Mouse (Mus musculus) liver, embryonic 15.5 days (tissue): ENCODE results near the gene Sorcs2. TPM values are rescaled to one million over a fixed set of nuclear protein-coding genes. Genes with fewer than 3 reads are reported as not detected.

ENCODE experiments used
- ATAC-seq: fragments of 200-750 bp; cut with Nextera tagmentation; 2 replicates; pipeline ENCODE4 v1.8.0; 2017; ENCODE audit warnings: moderate number of reproducible peaks, mild to moderate bottlenecking, moderate library complexity; ENCODE audit not compliant: insufficient read depth
- H3K27ac ChIP-seq: fragments of 300-500 bp; sonication (generic); replicated peaks from 2 replicates; pipeline ENCODE4 v1.5.1; 2015; ENCODE audit warnings: mild to moderate bottlenecking, inconsistent platforms
- H3K27me3 ChIP-seq: fragments of 300-500 bp; sonication (generic); 2 replicates; pipeline ENCODE4 v1.6.1; 2015; ENCODE audit warnings: mild to moderate bottlenecking, inconsistent platforms
- H3K36me3 ChIP-seq: fragments of 300-500 bp; sonication (generic); replicated peaks from 2 replicates; pipeline ENCODE4 v1.6.1; 2015; ENCODE audit warnings: moderate library complexity, mild to moderate bottlenecking, inconsistent platforms
- H3K4me1 ChIP-seq: fragments of 300-500 bp; sonication (generic); replicated peaks from 2 replicates; pipeline ENCODE4 v1.6.1; 2015; ENCODE audit warnings: inconsistent platforms
- H3K4me2 ChIP-seq: fragments of 300-500 bp; sonication (generic); 2 replicates; pipeline ENCODE4 v1.6.1; 2015; ENCODE audit warnings: moderate library complexity, mild to moderate bottlenecking, inconsistent platforms
- H3K4me3 ChIP-seq: fragments of 300-500 bp; sonication (generic); replicated peaks from 2 replicates; pipeline ENCODE4 v1.5.1; 2015; ENCODE audit warnings: mild to moderate bottlenecking, inconsistent platforms
- H3K9ac ChIP-seq: fragments of 300-500 bp; sonication (generic); 2 replicates; pipeline ENCODE4 v1.6.1; 2015; ENCODE audit warnings: moderate library complexity, mild to moderate bottlenecking, inconsistent platforms
- H3K9me3 ChIP-seq: fragments of 300-500 bp; sonication (generic); replicated peaks from 2 replicates; pipeline ENCODE4 v1.6.1; 2016; ENCODE audit warnings: inconsistent platforms
- WGBS: fragments of 180-500 bp; shearing (Covaris S2); methylation state at CpG from one replicate; pipeline ENCODE4 v1.1.7; 2015; ENCODE audit warnings: mixed read lengths; ENCODE audit not compliant: insufficient replicate concordance; 5-methylcytosine and 5-hydroxymethylcytosine counted together
- polyA plus RNA-seq: library from polyadenylated mRNA; unstranded; fragments of >200 nt; fragmentation: Nextera tagmentation; extraction: Ambion mirVana; gene quantifications from 2 replicates; pipeline ENCODE4 v1.2.1, GENCODE M21; 2015

Gene Sorcs2
- polyA plus RNA-seq, 1 experiment from 2014 or later: 0.55 TPM

DNA sequence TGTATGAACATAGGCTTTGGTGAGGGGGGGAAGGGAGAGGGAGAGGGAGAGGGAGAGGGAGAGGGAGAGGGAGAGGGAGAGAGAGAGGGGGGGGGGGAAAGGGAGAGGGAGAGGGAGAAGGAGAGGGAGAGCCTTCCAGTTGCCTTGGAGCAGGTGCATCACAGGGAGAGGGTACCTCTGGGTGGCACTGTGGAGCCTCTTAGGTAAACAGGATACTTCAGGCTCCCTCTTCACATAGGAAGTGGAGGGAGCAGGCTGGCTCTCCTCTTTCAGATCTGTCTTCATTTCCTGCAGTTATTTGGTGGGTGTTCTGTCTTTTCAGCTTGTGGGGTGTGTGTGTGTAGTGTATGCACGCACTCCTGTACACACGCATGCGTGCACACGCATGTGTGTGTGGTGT is 256.8 kb downstream of the Sorcs2 start:
- no peak overlapping the region for H3K9ac ChIP-seq

DNA sequence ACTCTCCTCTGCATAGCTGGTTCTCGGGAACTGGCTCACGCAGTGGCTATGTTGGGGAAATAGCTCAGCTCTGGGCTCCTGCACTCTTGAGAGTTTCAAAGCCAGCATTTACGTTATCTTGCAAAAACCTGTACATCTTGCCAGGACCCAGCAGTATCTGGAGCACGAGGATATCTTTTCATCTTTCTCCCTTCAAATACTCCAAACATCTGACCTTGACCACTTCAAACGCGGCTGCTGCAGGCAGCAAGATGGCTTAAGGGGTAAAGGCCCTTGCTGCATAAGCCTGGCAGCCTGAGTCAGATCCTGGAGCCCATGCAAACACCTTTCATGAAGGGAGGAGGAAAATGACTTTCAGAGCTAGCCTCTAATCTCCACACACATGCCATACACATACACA is 258.2 kb downstream of the Sorcs2 start:
- WGBS: 59% methylated on average over 6 of the region's 6 CpGs

More for the DNA sequence above, 256.8 kb downstream of the Sorcs2 start:
- H3K36me3 ChIP-seq: no peaks in the 10 kb centered on the region
- no peaks in the 10 kb centered on the region for H3K27me3 ChIP-seq
- no peak for ATAC-seq
- H3K9me3 ChIP-seq: no peaks in the 10 kb centered on the region
- no peak overlapping the region for H3K4me3 ChIP-seq
- no peaks in the 10 kb centered on the region for H3K4me1 ChIP-seq
- no peak overlapping the region for H3K27ac ChIP-seq
- WGBS: 65% methylated on average over 4 of the region's 4 CpGs
- H3K4me2 ChIP-seq: no peak overlapping the region

DNA sequence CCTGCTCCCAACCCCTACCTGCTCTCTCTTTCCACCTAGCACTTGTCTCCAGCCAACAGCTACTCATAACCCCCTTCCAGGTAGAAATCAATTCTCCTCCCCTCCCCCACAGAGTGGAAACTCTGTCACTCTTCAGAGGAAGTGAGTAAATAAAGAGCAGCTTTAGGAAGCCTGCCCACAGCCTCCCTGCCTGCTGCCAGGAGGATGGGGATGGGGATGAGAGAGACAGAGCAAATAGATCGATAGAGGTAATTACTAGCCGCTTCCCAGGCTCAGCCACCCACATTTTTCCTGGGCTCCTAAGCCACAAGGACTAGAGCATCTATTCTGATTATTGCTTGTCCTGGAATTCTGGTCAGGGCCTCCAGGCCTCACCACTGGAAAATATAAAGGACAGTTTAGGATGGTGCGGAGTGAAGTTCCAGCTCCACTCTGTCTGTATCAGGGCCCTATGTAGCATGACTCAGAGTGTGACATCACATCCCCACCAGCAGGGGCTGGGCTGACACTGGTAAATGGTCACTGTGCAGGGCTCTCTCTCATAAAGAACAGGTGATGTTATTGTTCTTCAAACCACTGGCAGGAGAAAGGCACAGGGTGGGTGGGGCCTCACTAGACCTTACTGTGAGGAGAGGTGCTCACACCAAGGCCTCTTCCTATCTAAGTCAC is 261.9 kb downstream of the Sorcs2 start:
- Histone ChIP-seq H3K27me3 (no peaks in the 10 kb centered on the region), H3K36me3 (no peaks in the 10 kb centered on the region), H3K9ac (no peak overlapping the region), H3K27ac (no peak overlapping the region), H3K9me3 (no peaks in the 10 kb centered on the region), H3K4me1 (no peaks in the 10 kb centered on the region), H3K4me3 (no peak overlapping the region), H3K4me2 (no peak overlapping the region)
- WGBS: 58% methylated on average over 3 of the region's 3 CpGs
- ATAC-seq: no peak

More for the DNA sequence above, 258.2 kb downstream of the Sorcs2 start:
- Histone ChIP-seq H3K9ac (no peak overlapping the region), H3K4me1 (no peaks in the 10 kb centered on the region), H3K36me3 (no peaks in the 10 kb centered on the region), H3K27me3 (no peaks in the 10 kb centered on the region), H3K9me3 (no peaks in the 10 kb centered on the region), H3K4me2 (no peak overlapping the region), H3K4me3 (no peak overlapping the region), H3K27ac (no peak overlapping the region)
- ATAC-seq: no peak

DNA sequence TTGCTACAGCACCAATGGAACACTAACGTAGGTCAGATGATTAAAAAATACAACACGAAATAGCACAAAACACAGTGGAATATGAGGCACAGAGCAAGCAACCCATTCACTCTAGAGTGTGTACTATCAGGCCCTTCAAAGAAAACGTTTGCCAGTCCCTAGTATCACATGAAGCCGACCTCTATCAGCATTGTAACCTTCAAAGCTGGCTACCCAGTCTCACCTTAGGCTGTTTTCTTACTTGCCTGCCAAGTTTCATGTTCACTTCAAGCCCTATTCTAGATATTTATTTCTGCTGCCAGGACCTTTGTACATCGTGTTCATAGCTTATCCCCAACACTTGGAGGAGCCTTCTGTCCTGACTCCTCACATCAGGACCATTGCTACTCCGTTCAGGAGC is 263.6 kb downstream of the Sorcs2 start:
- Histone ChIP-seq H3K27ac (no peak overlapping the region), H3K4me2 (no peak overlapping the region), H3K4me3 (no peak overlapping the region), H3K9ac (no peak overlapping the region), H3K27me3 (no peaks in the 10 kb centered on the region), H3K36me3 (no peaks in the 10 kb centered on the region), H3K9me3 (no peaks in the 10 kb centered on the region), H3K4me1 (no peaks in the 10 kb centered on the region)
- WGBS: 44% methylated on average over 6 of the region's 6 CpGs
- ATAC-seq: no peak

DNA sequence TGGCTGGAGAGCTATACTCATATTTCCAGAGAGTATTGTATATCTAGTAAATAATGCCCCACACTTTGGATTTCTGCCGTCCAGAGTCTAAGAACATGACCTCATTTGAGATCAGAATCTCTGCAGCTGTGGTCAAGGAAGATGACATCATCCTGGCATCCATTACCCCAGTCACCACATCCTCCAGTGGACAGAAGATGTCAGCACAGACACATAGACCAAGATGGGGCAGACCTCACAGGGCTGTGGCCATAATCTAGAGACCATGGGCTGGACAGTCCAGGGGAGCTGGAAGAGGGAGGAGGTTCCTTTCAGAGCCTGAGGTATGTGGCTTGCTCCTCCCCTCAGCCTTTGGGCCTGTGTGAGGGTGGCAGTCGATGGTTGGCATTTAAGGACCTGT is 264.0 kb downstream of the Sorcs2 start:
- Histone ChIP-seq H3K9ac (no peak overlapping the region), H3K36me3 (no peaks in the 10 kb centered on the region), H3K27me3 (no peaks in the 10 kb centered on the region), H3K4me3 (no peak overlapping the region), H3K9me3 (no peaks in the 10 kb centered on the region), H3K4me2 (no peak overlapping the region), H3K27ac (no peak overlapping the region), H3K4me1 (no peaks in the 10 kb centered on the region)
- ATAC-seq: no peak
- WGBS: 25% methylated on average over 2 of the region's 2 CpGs

DNA sequence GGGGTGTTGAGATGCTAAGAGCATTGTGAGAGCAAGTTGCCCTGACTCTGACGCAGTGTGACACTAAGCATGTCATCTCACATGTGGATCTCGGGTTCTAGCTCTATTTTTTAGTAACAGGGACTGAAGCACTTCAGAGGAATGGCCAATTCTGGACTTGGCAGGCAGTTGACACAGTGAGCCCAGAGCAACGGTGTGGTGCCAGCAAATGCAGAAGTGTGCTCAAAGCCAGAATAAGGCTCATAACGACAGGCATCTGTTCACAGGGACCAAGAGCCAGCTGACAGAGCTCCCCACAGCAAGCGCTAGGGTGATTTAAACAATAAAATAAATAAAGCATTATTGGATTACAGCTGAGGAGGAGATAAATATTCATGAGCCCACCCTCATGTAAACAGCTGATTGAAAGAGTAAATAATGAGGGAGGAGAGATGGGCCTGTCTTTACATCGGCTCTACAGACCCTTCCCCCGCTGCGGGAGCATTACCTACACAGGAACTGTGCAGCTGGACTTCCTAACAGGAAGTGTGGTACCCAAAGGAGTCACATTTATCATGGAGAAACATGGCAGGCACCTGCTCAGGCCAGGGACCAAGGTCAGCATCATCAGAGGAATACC is 267.4 kb downstream of the Sorcs2 start:
- H3K9me3 ChIP-seq: no peaks in the 10 kb centered on the region
- no peak overlapping the region for H3K4me2 ChIP-seq
- H3K4me1 ChIP-seq: no peaks in the 10 kb centered on the region
- no peak overlapping the region for H3K9ac ChIP-seq
- H3K27ac ChIP-seq: no peak overlapping the region
- H3K36me3 ChIP-seq: no peaks in the 10 kb centered on the region
- no peaks in the 10 kb centered on the region for H3K27me3 ChIP-seq
- 25% methylated on average over 8 of the region's 8 CpGs for WGBS
- ATAC-seq: no peak
- no peak overlapping the region for H3K4me3 ChIP-seq

DNA sequence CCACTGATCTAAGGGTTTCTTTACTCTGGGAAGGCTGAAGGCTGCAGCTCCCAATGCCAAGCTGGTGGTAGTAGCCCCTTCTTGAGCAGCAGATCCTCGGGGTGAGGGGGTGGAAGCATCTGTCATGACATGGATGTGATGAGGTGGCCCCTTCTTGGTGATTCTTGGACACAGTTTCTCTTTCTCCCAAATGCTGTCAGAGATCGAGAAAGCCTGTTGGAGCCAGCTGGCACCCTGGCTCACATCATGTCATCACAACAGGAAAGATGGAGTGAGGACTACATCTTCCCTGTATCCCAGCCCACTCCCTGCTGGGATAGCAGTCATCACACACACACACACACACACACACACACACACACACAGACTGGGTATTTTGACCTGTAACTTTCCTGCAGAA is 268.3 kb downstream of the Sorcs2 start:
- no peak overlapping the region for H3K4me3 ChIP-seq
- no peaks in the 10 kb centered on the region for H3K4me1 ChIP-seq
- no peaks in the 10 kb centered on the region for H3K27me3 ChIP-seq
- H3K9ac ChIP-seq: no peak overlapping the region
- no peak overlapping the region for H3K27ac ChIP-seq
- WGBS: 41% methylated on average over 2 of the region's 2 CpGs
- ATAC-seq: no peak
- no peaks in the 10 kb centered on the region for H3K36me3 ChIP-seq
- no peak overlapping the region for H3K4me2 ChIP-seq
- H3K9me3 ChIP-seq: no peaks in the 10 kb centered on the region

DNA sequence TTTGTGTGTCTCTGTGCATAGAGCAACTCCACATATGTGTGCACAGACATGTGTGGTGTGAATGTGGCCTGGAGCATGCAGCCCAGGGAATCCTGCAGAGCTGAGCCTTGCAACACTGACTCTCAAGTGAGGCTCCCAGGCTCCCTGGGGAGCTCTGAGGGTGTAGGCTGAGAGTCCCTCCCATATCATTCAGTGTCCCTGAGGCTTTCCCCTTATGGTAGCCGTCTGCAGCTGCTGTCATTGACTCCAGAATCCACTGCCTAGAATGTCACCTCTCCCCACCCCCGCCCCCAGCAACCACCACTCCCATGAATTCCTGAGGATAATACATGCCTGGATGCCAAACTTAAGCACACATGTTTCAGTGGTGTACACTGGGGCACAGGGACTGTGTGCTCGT is 269.4 kb downstream of the Sorcs2 start:
- Histone ChIP-seq H3K4me2 (no peak overlapping the region), H3K27me3 (no peaks in the 10 kb centered on the region), H3K9me3 (no peaks in the 10 kb centered on the region), H3K36me3 (no peaks in the 10 kb centered on the region), H3K9ac (no peak overlapping the region), H3K27ac (no peak overlapping the region), H3K4me3 (no peak overlapping the region), H3K4me1 (no peaks in the 10 kb centered on the region)
- ATAC-seq: no peak
- 27% methylated on average over 3 of the region's 3 CpGs for WGBS

DNA sequence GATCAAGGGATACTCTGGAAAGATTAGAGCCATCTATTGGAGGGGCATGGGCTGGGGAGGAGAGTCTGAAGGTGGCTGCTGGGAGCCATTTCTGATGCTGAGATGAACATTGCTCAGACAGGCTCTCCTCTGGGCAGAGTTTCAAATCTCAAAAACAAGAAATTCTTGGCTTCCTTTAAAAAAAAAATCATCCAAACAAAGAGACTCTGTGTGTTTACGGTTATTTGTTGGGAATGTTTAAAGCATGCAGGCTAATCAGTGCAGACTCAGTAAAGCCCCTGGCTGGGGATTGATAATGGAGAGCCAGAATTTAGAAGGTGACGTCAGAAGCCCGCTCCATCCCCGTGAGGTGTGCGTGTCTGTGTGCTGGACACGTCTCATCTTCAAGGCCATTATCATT is 272.9 kb downstream of the Sorcs2 start:
- Histone ChIP-seq H3K27me3 (no peaks in the 10 kb centered on the region), H3K27ac (no peak overlapping the region), H3K9me3 (no peaks in the 10 kb centered on the region), H3K9ac (no peak overlapping the region), H3K36me3 (no peaks in the 10 kb centered on the region), H3K4me1 (0 out of 2 replicates have a peak, but pooled peaks cover 3% of the 10 kb centered on the region), H3K4me3 (no peak overlapping the region), H3K4me2 (no peak overlapping the region)
- 60% methylated on average over 6 of the region's 6 CpGs for WGBS
- ATAC-seq: no peak

DNA sequence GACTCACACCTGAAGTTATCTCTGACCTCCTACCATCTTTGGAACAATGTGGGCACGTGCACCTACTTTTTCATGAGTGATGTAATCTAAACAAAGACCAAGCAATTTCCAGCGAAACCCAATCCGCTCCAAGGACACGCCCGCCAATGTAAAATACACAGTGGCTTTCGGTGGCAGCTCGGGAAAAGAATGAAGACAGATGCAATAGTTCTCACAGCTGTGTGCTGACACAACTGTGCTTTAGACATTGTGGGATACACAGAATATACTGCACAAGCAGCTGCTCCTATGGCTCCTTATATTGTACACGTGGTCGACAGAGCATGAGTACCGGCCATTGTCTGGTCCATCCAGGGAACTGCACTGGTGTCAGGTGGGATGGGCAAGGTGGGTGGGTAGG is 275.0 kb downstream of the Sorcs2 start:
- WGBS: 68% methylated on average over 10 of the region's 10 CpGs
- Histone ChIP-seq H3K36me3 (no peaks in the 10 kb centered on the region), H3K4me1 (0 out of 2 replicates have a peak, but pooled peaks cover 3% of the 10 kb centered on the region), H3K27me3 (no peaks in the 10 kb centered on the region), H3K4me2 (no peak overlapping the region), H3K9me3 (no peaks in the 10 kb centered on the region), H3K9ac (no peak overlapping the region), H3K27ac (no peak overlapping the region), H3K4me3 (no peak overlapping the region)
- ATAC-seq: no peak

DNA sequence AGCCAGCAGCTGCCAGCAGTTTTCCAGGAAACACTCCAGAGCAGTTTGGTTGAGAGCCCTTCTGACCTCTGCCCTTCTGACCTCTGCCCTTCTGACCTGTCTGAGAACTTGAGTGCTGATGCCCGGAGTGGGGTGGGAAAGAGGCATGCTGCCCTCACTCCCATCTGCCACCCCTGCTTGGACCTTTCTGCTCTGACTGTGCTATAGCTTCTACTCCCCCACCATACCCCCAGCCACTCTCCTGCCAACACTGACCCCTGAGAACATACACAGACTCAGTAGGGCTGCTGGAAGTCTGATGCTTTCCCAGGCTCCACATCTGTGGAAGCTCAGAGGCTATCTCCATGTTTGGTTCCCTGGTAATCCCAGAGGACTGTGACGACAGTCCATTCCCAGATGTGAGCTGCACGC is 277.0 kb downstream of the Sorcs2 start:
- H3K36me3 ChIP-seq: no peaks in the 10 kb centered on the region
- H3K27me3 ChIP-seq: no peaks in the 10 kb centered on the region
- no peak overlapping the region for H3K9ac ChIP-seq
- H3K27ac ChIP-seq: no peak overlapping the region
- 51% methylated on average over 3 of the region's 3 CpGs for WGBS
- 0 out of 2 replicates have a peak, but pooled peaks cover 3% of the 10 kb centered on the region for H3K4me1 ChIP-seq
- no peak overlapping the region for H3K4me2 ChIP-seq
- no peak overlapping the region for H3K4me3 ChIP-seq
- no peak for ATAC-seq
- no peaks in the 10 kb centered on the region for H3K9me3 ChIP-seq

DNA sequence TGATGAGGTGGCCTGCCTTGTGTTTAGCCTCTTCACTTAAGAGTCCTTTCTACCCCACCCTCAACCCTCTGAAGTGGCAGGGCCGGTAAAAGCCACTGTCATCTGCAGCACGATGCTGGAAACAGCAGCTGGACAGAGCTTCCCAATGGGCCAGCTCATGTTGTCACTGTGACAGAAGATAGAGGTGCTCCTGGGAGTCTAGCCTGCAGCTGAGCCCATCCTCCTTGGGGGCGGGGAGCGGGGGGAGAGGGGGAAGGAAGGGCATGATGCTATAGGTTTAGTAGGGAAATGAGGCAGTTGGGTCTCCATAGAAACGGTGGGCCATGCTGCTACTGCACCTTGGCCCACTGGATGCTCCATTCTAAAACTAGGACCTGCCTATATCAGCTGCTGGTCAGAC is 279.9 kb downstream of the Sorcs2 start:
- H3K36me3 ChIP-seq: no peaks in the 10 kb centered on the region
- no peak overlapping the region for H3K4me2 ChIP-seq
- H3K9ac ChIP-seq: no peak overlapping the region
- no peaks in the 10 kb centered on the region for H3K9me3 ChIP-seq
- H3K27me3 ChIP-seq: no peaks in the 10 kb centered on the region
- 42% methylated on average over 5 of the region's 5 CpGs for WGBS
- H3K4me3 ChIP-seq: no peak overlapping the region
- H3K27ac ChIP-seq: no peak overlapping the region
- ATAC-seq: no peak
- 0 out of 2 replicates have a peak, but pooled peaks cover 3% of the 10 kb centered on the region for H3K4me1 ChIP-seq
